Mouse (Mus musculus) hindbrain, embryonic 16.5 days (tissue): ENCODE measurements around the gene Art2b. TPM values are rescaled to one million over a fixed set of nuclear protein-coding genes. Genes with fewer than 3 reads are reported as not detected.
"Not testable (repeated sequence)": the region's sequence is repeated elsewhere in the genome, so short reads cannot be mapped to it uniquely, and the experiment has no call there.

Experiments
- ATAC-seq: fragments of 200-750 bp; cut with Nextera tagmentation; 2 replicates; pipeline ENCODE4 v1.8.0; 2017; ENCODE audit warnings: moderate TSS enrichment, moderate library complexity
- H3K27ac ChIP-seq: fragments of 300-500 bp; sonication (generic); 2 replicates; pipeline ENCODE4 v1.5.1; 2014; ENCODE audit warnings: low read depth, mild to moderate bottlenecking, control low read depth, low read length, moderate library complexity
- H3K27me3 ChIP-seq: fragments of 300-500 bp; sonication (generic); replicated peaks from 2 replicates; pipeline ENCODE4 v1.6.1; 2014; ENCODE audit warnings: low read length; ENCODE audit not compliant: control insufficient read depth, insufficient read depth
- H3K36me3 ChIP-seq: fragments of 300-500 bp; sonication (generic); 2 replicates; pipeline ENCODE4 v1.6.1; 2014; ENCODE audit warnings: mild to moderate bottlenecking, low read length, moderate library complexity, mixed read lengths; ENCODE audit not compliant: control insufficient read depth, insufficient read depth
- H3K4me1 ChIP-seq: fragments of 300-500 bp; sonication (generic); 2 replicates; pipeline ENCODE4 v1.6.1; 2014; ENCODE audit warnings: low read depth, low read length; ENCODE audit not compliant: control insufficient read depth, insufficient read depth
- H3K4me2 ChIP-seq: fragments of 300-500 bp; sonication (generic); 2 replicates; pipeline ENCODE4 v1.6.1; 2014; ENCODE audit warnings: mild to moderate bottlenecking, low read length, control low read depth, moderate library complexity
- H3K4me3 ChIP-seq: fragments of 300-500 bp; sonication (generic); 2 replicates; pipeline ENCODE4 v1.5.1; 2014; ENCODE audit warnings: mild to moderate bottlenecking, low read length, control low read depth, moderate library complexity
- H3K9ac ChIP-seq: fragments of 300-500 bp; sonication (generic); 2 replicates; pipeline ENCODE4 v1.6.1; 2014; ENCODE audit warnings: low read depth, mild to moderate bottlenecking, control low read depth, low read length, moderate library complexity
- H3K9me3 ChIP-seq: fragments of 300-500 bp; sonication (generic); 2 replicates; pipeline ENCODE4 v1.6.1; 2014; ENCODE audit warnings: mild to moderate bottlenecking, low read length, moderate library complexity; ENCODE audit not compliant: control insufficient read depth
- WGBS: fragments of 180-500 bp; shearing (Covaris S2); extraction: QIAGEN DNeasy Blood & Tissue Kit; methylation state at CpG from one replicate; pipeline ENCODE4 v1.1.7; 2014; 5-methylcytosine and 5-hydroxymethylcytosine counted together
- polyA plus RNA-seq: library from polyadenylated mRNA; unstranded; fragments of >200 nt; fragmentation: Nextera tagmentation; extraction: Ambion mirVana; gene quantifications from 2 replicates; pipeline ENCODE4 v1.2.1, GENCODE M21; 2015

Gene Art2b
- not detected in 2 replicates for polyA plus RNA-seq

DNA sequence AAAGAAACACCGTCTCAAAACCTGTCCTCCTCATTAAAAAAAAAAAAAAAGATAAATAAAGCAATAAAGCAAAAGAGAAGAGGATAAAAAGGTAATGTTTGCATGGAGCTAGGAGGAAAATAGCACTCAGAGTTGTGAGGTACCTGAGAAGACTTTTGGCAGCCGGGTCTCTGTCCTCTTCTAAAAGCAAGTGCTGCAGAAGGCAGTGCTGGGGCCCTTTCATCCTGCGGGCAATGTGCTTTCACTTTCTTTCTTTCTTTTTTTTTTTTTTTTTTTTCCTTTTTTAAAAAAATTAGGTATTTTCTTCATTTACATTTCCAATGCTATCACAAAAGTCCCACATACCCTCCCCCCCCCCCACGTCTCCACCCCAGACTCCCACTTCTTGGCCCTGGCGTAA is at the start of gene Art2b:
TSS of gene Art2b (minus strand) at position 193 of the 400 bp plus-strand sequence.
- WGBS, result 95% methylated on average over 5 of the region's 5 CpGs
- H3K9ac ChIP-seq, result no peak within 1 kb of the TSS
- H3K4me1 ChIP-seq, result no peaks in the 10 kb centered on the region
- no peak within 1 kb of the TSS for H3K4me2 ChIP-seq
- H3K9me3 ChIP-seq, result no peaks in the 10 kb centered on the region
- H3K36me3 ChIP-seq, result no peaks in the 10 kb centered on the region
- H3K27ac ChIP-seq, result no peak within 1 kb of the TSS
- H3K4me3 ChIP-seq, result no peak within 1 kb of the TSS
- no peaks in the 10 kb centered on the region for H3K27me3 ChIP-seq
- ATAC-seq, result no peak

DNA sequence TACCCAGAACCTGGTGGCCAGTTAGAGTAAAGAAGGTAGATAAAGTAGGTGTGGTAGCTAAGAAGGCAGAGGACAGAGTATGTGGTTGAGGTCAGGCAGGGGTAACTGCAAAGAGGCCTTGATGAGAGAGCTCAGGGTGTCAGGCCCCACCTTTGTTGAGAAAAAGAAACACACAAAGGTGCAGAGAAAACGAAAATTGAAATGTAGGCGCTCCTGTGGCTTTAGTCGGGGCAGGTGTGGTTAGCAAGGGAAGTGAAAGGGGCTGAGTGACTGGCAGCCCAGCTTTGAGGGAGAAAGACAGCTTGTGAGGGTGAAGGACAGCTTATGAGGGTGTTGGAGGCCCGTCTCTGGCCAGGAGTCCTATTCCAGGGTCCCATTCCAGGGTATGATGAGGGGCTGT is 49.1 kb upstream of the Art2b start:
- no peaks in the 10 kb centered on the region for H3K36me3 ChIP-seq
- WGBS, result 79% methylated on average over 4 of the region's 4 CpGs
- H3K27me3 ChIP-seq, result no peaks in the 10 kb centered on the region
- ATAC-seq, result no peak
- H3K9me3 ChIP-seq, result no peaks in the 10 kb centered on the region
- H3K4me3 ChIP-seq, result no peak overlapping the region
- H3K4me1 ChIP-seq, result no peaks in the 10 kb centered on the region
- H3K27ac ChIP-seq, result no peak overlapping the region
- no peak overlapping the region for H3K9ac ChIP-seq
- no peak overlapping the region for H3K4me2 ChIP-seq

DNA sequence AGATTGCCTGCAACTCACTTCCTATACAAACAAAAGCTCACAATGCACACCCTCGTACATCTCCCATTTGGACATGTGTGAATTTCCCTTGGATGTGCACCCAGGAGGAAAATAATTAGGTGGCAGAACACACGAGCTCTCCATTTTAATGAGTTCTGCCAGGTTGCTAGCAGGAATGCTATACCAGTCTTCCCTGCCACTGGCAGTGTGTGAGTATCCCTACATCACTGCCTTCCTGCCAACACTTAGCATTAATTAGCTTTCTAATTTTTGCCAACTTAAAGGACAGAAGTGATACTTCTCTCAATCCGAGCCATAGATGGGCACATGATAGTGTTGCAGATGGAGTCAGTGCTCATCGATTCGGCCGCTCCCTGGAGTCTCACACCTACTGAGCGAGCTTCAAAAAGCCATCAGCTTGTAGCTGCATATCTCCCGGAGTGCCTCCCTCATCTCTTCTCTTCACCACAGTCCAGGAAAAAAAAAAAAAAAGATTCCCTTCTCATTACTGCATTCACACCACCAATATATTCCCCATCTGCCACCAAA is 48.3 kb upstream of the Art2b start:
- Histone ChIP-seq H3K4me1 (no peaks in the 10 kb centered on the region), H3K9ac (no peak overlapping the region), H3K27me3 (no peaks in the 10 kb centered on the region), H3K4me3 (no peak overlapping the region), H3K4me2 (no peak overlapping the region), H3K9me3 (no peaks in the 10 kb centered on the region), H3K27ac (no peak overlapping the region), H3K36me3 (no peaks in the 10 kb centered on the region)
- WGBS, result 65% methylated on average over 8 of the region's 8 CpGs
- ATAC-seq, result peak; percentile 48

DNA sequence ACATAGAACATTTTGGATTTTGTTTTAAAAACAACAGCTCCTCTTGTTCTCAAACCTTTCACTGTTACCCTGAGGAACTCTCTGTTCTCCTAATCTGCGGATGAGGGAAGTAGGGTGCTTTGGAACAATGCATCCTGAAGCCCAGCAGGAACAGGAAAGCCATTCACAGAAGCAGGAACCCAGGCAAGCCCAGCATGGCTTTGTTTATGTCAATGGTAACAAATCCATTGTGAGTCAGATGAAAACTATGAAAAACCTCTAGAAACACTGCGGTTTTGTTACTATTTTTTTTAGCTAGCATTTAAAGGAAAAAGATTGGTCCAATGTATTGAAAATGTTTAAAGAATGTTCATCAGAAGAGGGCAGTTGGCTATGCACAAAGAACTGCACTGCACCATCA is 43.1 kb upstream of the Art2b start:
- H3K36me3 ChIP-seq, result no peaks in the 10 kb centered on the region
- no peak overlapping the region for H3K4me3 ChIP-seq
- no peaks in the 10 kb centered on the region for H3K4me1 ChIP-seq
- no peak for ATAC-seq
- whole genome bisulfite sequencing, result 60% methylated on average over 2 of the region's 2 CpGs
- H3K9ac ChIP-seq, result no peak overlapping the region
- no peaks in the 10 kb centered on the region for H3K9me3 ChIP-seq
- no peaks in the 10 kb centered on the region for H3K27me3 ChIP-seq
- no peak overlapping the region for H3K27ac ChIP-seq
- no peak overlapping the region for H3K4me2 ChIP-seq

DNA sequence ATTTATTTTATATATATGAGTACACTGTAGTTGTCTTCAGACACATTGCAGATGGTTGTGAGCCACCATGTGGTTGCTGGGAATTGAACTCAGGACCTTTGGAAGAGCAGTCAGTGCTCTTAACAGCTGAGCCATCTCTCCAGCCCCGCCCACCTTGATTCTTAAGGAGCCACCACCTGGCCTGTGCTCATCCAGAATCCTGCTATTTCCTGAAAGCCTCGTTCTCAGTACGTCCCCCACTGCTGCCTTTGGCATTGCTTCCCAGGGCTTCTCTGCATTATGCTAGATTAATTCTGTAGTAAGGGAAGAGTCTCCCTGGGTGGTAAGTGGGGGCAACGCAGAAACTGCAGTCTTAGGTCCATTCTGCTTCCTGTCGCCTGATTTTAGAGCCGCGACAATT is 41.8 kb upstream of the Art2b start:
- H3K4me3 ChIP-seq, H3K9me3 ChIP-seq, H3K4me1 ChIP-seq, H3K27ac ChIP-seq, ATAC-seq, H3K36me3 ChIP-seq, H3K27me3 ChIP-seq, H3K9ac ChIP-seq, H3K4me2 ChIP-seq: not testable (repeated sequence)
- WGBS, result 63% methylated on average over 7 of the region's 7 CpGs

DNA sequence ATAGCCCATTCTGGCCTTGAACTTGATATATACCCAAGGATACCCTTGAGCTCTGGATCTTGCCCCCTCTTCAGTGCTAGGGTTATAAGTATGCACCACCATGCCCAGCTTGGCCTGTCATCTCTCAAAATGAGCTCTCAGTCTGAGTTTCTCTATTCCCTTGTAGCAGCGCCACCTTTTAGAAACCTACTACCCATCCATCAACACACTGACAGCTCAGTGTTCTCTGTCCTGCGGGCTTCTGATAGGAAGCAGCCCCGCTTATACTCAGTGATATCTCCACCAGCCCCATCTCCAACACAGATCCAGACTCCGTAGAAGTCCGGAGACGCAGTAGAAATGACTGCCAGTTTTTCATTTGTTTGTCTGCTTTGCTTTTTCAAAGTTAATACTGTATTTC is 38.9 kb upstream of the Art2b start:
- 68% methylated on average over 6 of the region's 6 CpGs for WGBS
- H3K4me1 ChIP-seq, result no peaks in the 10 kb centered on the region; the same call in 1 of the 2 replicates
- H3K36me3 ChIP-seq, result no peaks in the 10 kb centered on the region
- no peak overlapping the region for H3K4me3 ChIP-seq
- no peaks in the 10 kb centered on the region for H3K9me3 ChIP-seq
- no peaks in the 10 kb centered on the region for H3K27me3 ChIP-seq
- no peak overlapping the region for H3K27ac ChIP-seq
- H3K9ac ChIP-seq, result no peak overlapping the region
- no peak overlapping the region for H3K4me2 ChIP-seq
- ATAC-seq, result no peak

DNA sequence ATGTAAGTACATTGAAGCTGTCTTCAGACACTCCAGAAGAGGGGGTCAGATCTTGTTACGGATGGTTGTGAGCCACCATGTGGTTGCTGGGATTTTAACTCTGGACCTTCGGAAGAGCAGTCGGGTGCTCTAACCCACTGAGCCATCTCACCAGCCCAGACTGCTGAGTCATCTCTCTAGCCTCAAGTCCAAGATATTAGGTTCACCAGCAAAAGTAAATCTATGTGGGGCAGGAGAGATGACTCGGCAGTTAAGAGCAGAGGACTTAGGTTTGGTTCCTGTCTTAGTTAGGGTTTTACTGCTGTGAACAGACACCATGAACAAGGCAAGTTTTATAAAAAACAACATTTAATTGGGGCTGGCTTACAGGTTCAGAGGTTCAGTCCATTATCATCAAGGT is 36.5 kb upstream of the Art2b start:
- WGBS, result 91% methylated on average over 4 of the region's 4 CpGs
- not testable (repeated sequence) for H3K27me3 ChIP-seq, H3K9me3 ChIP-seq

DNA sequence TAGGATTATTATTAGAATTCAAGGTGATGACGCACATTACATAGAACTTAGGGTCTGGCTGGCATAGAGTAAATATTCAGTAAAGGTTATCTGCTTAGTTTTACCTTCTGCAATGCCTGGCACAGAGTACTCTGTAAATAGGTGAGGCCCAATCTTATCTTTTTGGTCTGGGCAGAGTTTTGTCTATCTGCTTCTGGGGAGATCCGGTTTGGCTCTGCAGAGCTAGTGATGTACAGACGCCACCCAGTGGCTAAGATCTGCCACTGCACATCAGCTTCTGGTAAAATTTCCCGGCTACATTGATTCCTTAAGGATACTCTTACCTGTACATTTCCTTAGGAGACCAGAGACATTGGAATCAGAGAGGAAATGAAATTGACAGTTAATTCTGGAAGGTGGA is 35.0 kb upstream of the Art2b start:
- Histone ChIP-seq H3K27me3 (no peaks in the 10 kb centered on the region), H3K4me1 (no peaks in the 10 kb centered on the region; the same call in 1 of the 2 replicates), H3K4me2 (no peak overlapping the region), H3K4me3 (no peak overlapping the region), H3K9me3 (no peaks in the 10 kb centered on the region), H3K9ac (no peak overlapping the region), H3K27ac (no peak overlapping the region), H3K36me3 (no peaks in the 10 kb centered on the region)
- ATAC-seq, result no peak
- 27% methylated on average over 4 of the region's 4 CpGs for WGBS

More for the DNA sequence above, 36.5 kb upstream of the Art2b start:
- H3K36me3 ChIP-seq, H3K4me2 ChIP-seq, H3K4me1 ChIP-seq, H3K9ac ChIP-seq, H3K27ac ChIP-seq, H3K4me3 ChIP-seq, ATAC-seq: not testable (repeated sequence)

DNA sequence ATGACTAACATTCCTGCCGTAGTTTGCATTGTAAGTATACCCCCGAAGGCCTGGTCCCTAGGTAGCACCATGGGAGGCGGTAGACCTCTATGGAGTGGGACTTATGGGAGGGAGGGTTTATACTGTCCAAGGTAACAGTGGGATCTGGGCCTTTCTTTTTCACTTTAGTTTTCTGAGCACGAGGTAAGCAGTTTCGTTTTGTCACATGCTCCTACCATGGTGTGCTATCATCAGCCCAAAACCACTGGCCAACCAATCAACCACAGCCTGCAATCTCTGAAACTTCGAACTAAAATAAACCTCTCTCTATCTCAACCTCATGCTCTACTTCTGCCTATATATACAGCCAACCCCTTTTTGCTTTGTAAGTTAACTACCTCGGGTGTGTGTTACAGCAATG is 32.9 kb upstream of the Art2b start:
- Histone ChIP-seq H3K4me3 (no peak overlapping the region), H3K27me3 (no peaks in the 10 kb centered on the region), H3K4me2 (no peak overlapping the region), H3K9me3 (no peaks in the 10 kb centered on the region), H3K27ac (no peak overlapping the region), H3K36me3 (no peaks in the 10 kb centered on the region), H3K4me1 (no peaks in the 10 kb centered on the region; the same call in 1 of the 2 replicates), H3K9ac (no peak overlapping the region)
- WGBS, result 80% methylated on average over 7 of the region's 7 CpGs
- ATAC-seq, result no peak
